Mouse (Mus musculus): ENCODE measurements around the gene Pgd.
A peak's percentile ranks its signal among the peaks of the same experiment; 100 is the strongest.

The Pgd gene

DNA sequence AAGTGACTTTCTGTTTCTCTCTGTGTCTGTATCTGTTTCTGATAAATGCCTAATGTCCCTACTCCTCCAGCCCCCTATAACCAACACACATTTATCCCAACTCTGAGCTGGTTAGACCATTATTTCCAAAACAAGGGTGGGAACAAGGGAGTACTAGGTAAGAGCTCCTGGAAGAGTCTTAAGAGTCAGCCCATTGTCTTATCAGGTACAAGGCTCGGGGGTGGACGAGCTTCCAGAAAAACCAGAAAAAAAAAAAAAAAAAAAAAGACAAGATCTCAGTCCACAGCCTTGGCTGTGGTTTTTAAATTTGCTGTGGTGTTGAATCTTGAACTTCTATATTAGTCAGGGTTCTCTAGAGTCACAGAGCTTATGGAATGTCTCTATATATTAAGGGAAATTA is 1.4 kb upstream of the Pgd start:
- no peak for DNase-seq (ENCODE audit: low spot score in 2 of 2)

DNA sequence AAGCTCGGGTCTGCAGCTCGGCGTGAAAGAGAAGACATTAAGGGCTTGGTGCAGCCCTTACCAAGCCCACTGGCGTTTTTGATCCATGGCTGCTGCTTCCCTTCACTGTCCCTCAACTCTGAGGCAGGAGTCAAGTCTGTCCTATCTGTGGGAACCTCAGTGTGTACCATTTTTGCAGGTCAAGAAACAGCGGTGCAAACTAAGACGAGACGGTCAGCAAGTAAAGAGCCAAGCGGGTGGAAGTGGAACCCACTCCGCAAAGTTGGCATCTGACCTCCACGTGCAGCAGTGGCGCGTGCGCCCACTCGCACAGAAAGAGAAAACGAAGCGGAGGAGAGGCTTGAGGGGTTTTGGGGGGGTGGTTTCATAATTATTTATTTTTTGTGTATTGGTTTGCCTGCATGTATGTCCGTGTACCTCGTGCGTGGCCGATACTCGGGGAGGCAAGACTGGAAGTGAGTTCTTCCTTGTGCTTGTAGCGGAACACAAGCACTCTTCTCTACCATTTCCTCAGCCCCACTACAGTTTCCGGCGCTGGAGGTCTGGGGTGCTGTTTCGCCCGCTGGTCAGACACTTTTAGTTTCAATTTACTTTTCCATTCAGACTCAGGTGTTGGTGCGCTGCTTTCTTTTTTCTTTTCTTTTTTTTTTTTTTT is 513 bp upstream of the Pgd start:
- no peak for DNase-seq (ENCODE audit: low spot score in 2 of 2)

- no peak for DNase-seq (ENCODE audit: low spot score in 2 of 2)
These were observed 2.4 kb downstream of the Pgd start for GRCm38 (mm10) chr4:149164150-149164549.

GRCm38 (mm10) chr4:149163196-149163595 is 3.4 kb downstream of the Pgd start:
- DNase-seq (ENCODE audit: low spot score in 2 of 2) = no peak

DNA sequence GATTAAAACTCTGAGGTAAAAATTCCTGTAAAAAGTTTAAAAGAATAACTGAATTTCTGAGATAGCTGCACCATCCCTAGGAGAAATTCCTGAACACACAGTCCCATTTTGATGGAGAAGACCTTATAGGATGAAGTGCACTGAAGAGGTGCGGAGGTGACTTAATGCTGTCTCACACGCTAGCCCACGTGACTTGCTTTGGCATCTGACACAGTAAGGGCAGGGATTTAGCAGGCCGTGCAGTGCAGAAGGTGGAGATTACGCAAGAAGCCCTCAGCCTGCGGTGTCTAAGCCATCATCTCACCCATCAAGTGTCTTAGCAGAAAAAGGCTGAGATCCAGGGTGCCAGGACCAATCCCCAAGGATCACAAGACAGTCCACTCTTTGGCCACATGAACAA is 5.4 kb downstream of the Pgd start:
- no peak for DNase-seq (ENCODE audit: low spot score in 2 of 2)

GRCm38 (mm10) chr4:149159891-149160290 is 6.7 kb downstream of the Pgd start:
- no peak for DNase-seq (ENCODE audit: low spot score in 2 of 2)

DNA sequence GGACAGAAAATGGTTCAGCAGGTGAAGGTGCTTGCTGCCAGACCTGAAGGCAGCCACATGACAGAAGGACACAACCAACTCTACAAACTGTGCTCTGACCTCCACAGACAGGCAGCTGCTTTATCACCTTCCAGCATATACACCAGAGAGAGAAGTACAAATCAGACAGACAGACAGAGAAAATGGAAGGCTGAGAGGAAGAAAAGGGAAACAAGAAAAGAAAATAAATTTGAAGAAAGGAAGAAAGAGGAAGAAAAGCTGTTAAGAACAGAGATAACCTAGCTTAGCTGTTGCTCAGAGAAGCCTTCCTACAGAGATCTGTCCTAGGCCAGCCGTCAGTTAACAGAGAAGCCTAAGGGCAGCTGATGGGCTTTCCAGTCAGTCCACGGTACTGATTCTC is 7.4 kb downstream of the Pgd start:
- no peak for DNase-seq (ENCODE audit: low spot score in 2 of 2)

DNA sequence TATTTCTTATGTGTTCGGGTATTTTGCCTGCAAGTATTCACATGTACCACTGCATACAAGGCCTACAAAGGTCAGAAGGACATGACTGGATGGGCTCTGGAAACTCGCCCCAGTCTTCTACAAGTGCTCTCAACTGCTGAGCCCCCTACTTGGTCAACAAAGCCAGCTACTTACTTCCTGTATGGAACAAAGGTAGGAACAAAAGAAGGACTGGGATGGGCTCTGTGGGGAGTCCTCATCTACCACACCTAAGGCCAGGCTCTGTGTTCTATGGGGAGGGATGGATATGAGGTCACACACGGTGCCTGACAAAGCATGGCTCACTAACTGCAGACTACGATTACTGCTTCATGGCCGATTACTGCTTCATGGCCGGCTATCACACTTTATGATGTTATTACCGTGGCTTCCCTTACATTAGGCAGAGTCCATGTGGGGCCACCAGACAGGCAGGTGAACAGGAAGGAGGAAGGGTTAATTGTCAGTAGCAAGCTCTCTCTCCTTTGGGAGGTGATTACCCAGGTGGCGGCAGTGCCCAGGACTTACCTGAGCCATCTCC is 9.1 kb downstream of the Pgd start:
- DNase-seq (ENCODE audit: low spot score in 2 of 2) = no peak

DNA sequence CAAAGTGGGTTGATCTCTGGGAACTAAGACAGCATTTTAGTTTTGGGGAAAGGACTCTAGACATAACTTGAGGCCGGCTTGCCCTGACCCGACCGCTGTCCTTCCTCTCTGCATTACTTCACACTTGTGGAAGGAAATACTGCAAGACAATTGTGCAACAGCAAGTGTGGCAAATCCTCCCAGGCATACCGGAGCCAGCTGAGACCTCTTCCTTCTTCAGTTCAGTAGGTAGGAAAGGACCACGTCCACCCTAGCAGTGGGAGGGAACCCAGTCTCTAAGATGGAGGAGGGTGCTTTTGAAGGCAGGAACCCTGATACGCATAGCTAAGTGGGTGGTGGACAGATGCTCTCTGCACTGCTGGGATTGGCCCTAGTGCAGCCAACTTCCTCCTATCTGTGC is 10.9 kb downstream of the Pgd start:
- DNase-seq (ENCODE audit: low spot score in 2 of 2) = no peak

DNA sequence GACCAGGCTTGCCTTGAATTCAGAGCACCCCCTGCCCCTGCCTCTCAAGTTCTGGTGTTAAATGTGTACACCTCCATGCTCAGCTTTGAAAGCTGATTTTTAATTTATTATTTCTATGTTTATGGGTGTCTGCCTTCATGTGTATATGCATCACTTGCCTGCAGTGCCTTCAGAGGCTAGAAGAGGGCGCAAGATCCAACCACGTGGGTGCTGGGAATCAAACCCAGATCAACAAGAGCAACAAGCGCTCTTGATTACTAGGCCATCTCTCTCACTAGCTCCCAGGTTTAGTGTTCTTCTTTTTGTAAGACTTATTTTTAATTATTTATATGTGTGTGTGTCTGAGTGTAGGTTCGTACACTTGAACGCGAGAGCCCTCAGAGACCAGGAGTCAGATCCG is 11.7 kb downstream of the Pgd start:
- DNase-seq (ENCODE audit: low spot score in 2 of 2) = no peak

- DNase-seq (ENCODE audit: low spot score in 2 of 2) = no peak
These were observed 15.8 kb downstream of the Pgd start for GRCm38 (mm10) chr4:149150721-149151120.

GRCm38 (mm10) chr4:149150256-149150655 is 16.3 kb downstream of the Pgd start:
- no peak for DNase-seq (ENCODE audit: low spot score in 2 of 2)

DNA sequence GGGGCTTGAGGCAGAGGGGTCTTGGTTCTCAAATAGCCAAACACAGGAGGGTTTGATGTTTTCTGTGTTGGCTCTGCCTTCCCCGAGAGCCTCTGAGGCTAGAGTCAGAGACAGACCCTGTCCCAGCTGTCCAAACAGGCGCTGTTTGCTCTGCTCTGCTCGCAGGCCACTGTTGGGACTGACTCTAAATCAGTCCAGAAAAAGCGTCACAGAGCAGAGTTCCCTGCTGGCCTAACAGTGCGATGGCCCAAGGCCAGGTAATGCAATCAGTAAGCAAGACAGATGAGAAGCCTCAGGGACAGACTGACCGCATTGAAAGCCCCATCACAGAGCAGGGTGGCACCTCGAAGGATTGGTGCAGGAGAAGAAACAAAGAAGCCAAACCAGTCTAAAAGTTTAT is 17.0 kb downstream of the Pgd start:
- no peak for DNase-seq (ENCODE audit: low spot score in 2 of 2)

GRCm38 (mm10) chr4:149149196-149149595 is 17.4 kb downstream of the Pgd start:
- DNase-seq (ENCODE audit: low spot score in 2 of 2) = no peak

DNA sequence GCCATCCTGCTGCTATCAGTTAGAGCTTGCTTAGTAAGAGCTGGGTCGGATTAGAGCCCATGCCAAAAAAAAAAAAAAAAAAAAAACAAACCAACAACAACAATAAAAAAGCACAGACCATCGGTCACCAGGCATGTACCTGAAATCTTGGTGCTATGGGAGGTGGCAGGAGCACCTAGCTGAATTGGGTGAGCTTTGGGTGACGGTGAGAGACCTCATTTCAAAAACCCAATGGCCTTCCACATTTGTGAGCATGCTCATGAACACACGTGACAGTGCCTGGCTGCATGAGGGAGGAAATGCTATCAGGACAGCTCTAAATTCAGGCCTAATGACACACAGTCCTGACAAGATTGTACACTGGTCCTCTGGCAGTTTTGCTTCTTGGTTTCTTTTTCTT is 18.5 kb downstream of the Pgd start:
- DNase-seq (ENCODE audit: low spot score in 2 of 2) = no peak

GRCm38 (mm10) chr4:149147528-149147927 is 19.0 kb downstream of the Pgd start:
- DNase-seq (ENCODE audit: low spot score in 2 of 2) = no peak

GRCm38 (mm10) chr4:149145151-149145550 is 21.4 kb downstream of the Pgd start:
- no peak for DNase-seq (ENCODE audit: low spot score in 2 of 2)

- DNase-seq (ENCODE audit: low spot score in 2 of 2) = peak; percentile 73 to 85
These were observed 22.1 kb downstream of the Pgd start for GRCm38 (mm10) chr4:149144459-149144858.

GRCm38 (mm10) chr4:149143594-149143993 is 23.0 kb downstream of the Pgd start:
- no peak for DNase-seq (ENCODE audit: low spot score in 2 of 2)

GRCm38 (mm10) chr4:149138515-149138914 is 28.1 kb downstream of the Pgd start:
- no peak for DNase-seq (ENCODE audit: low spot score in 2 of 2)

- peak; percentile 87 to 93 for DNase-seq (ENCODE audit: low spot score in 2 of 2)
These were observed 29.4 kb downstream of the Pgd start, which contains the start of gene Cenps for GRCm38 (mm10) chr4:149136982-149137770. Gene Cenps, minus strand, starts transcription at chr4:149137629.

- no peak for DNase-seq (ENCODE audit: low spot score in 2 of 2)
These were observed 30.3 kb downstream of the Pgd start for GRCm38 (mm10) chr4:149136116-149136850.
